Mouse (Mus musculus) thymus, adult 2 months (tissue): ENCODE data around the gene Grik1. TPM values are rescaled to one million over a fixed set of nuclear protein-coding genes. Genes with fewer than 3 reads are reported as not detected.

Source experiments
- DNase-seq: peaks from one replicate; pipeline ENCODE4 v3.0.0; 2021
- H3K27ac ChIP-seq: fragments of 200-500 bp; 2 replicates; pipeline ENCODE4 v1.5.1; 2012; ENCODE audit warnings: low read length, control low read depth; ENCODE audit not compliant: control insufficient read depth, insufficient read depth
- H3K27me3 ChIP-seq: fragments of 200-500 bp; 2 replicates; pipeline ENCODE4 v1.6.1; 2012; ENCODE audit warnings: mild to moderate bottlenecking, low read length, moderate library complexity, mixed read lengths; ENCODE audit not compliant: control insufficient read depth, insufficient read depth
- H3K36me3 ChIP-seq: fragments of 200-500 bp; 2 replicates; pipeline ENCODE4 v1.6.1; 2012; ENCODE audit warnings: mild to moderate bottlenecking, low read length, moderate library complexity; ENCODE audit not compliant: control insufficient read depth, insufficient read depth
- H3K4me1 ChIP-seq: fragments of 200-500 bp; replicated peaks from 2 replicates; pipeline ENCODE4 v1.6.1; 2012; ENCODE audit warnings: low read length; ENCODE audit not compliant: control insufficient read depth, insufficient read depth
- H3K4me3 ChIP-seq: fragments of 200-500 bp; 2 replicates; pipeline ENCODE4 v1.5.1; 2012; ENCODE audit warnings: mild to moderate bottlenecking, low read length, control low read depth, moderate library complexity; ENCODE audit not compliant: control insufficient read depth, insufficient read depth
- CTCF ChIP-seq: fragments of 200-500 bp; IDR thresholded peaks from 2 replicates; pipeline ENCODE4 v1.5.1; 2012; ENCODE audit warnings: mild to moderate bottlenecking, control low read depth, low read length, moderate library complexity, borderline replicate concordance; ENCODE audit not compliant: control insufficient read depth, poor library complexity, insufficient read depth; ENCODE audit errors: extremely low read depth
- POLR2A ChIP-seq: fragments of 200-500 bp; IDR thresholded peaks from 2 replicates; pipeline ENCODE4 v1.6.1; 2012; ENCODE audit warnings: mild to moderate bottlenecking, low read length, control low read depth, moderate library complexity; ENCODE audit not compliant: control insufficient read depth, poor library complexity, insufficient read depth; ENCODE audit errors: extremely low read depth
- WGBS: fragments of 180-500 bp; shearing (Covaris S2); methylation state at CpG from one replicate; pipeline ENCODE4 v1.1.7; 2018; 5-methylcytosine and 5-hydroxymethylcytosine counted together
- polyA plus RNA-seq: library from polyadenylated mRNA; depleted of rRNA; stranded (reverse); fragments of >200 nt; gene quantifications from 2 replicates; pipeline ENCODE4 v1.2.3, GENCODE M21; 2012; rRNA removed

Grik1 gene
- polyA plus RNA-seq = 0.04 and 0.11 TPM in 2 replicates

- TF ChIP-seq POLR2A (no peak), CTCF (no peak)
- no peak within 1 kb of the TSS for H3K27ac ChIP-seq
- H3K27me3 ChIP-seq = no peaks in the 10 kb centered on the region
- no peak for DNase-seq
- no peaks in the 10 kb centered on the region for H3K36me3 ChIP-seq
- no peak within 1 kb of the TSS for H3K4me3 ChIP-seq
- 7% methylated on average over 27 of the region's 27 CpGs for WGBS
- no peaks in the 10 kb centered on the region for H3K4me1 ChIP-seq
These were observed at the start of gene Grik1 for GRCm38 (mm10) chr16:88290132-88290772. Grik1 (minus strand) TSS chr16:88290265.

DNA sequence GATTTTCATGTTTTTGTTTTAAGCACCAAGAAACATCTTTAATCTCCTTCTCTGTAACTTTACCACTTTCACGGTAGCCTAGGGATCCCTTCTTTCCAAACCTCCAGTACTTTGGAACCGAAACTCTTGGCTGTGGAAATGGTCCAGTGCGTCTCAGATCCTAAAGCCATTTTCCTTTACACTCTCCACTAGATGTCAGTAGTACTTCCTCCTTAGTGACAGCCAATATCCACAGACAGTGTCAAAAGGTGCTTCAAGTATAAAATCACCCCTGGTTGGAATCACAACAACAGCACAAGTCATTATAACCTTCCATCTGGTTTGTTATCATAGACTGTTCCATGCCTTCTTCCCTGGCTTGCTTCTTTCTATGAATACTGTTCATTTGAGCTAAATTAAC is 4.1 kb upstream of the Grik1 start:
- H3K36me3 ChIP-seq = no peaks in the 10 kb centered on the region
- no peak overlapping the region for H3K4me3 ChIP-seq
- no peaks in the 10 kb centered on the region for H3K27me3 ChIP-seq
- DNase-seq = no peak
- no peak overlapping the region for H3K27ac ChIP-seq
- WGBS = 57% methylated on average over 3 of the region's 3 CpGs
- no peak for TF ChIP-seq CTCF
- TF ChIP-seq POLR2A = no peak
- H3K4me1 ChIP-seq = no peaks in the 10 kb centered on the region

GRCm38 (mm10) chr16:88289421-88290081 is 514 bp downstream of the Grik1 start:
- no peaks in the 10 kb centered on the region for H3K4me1 ChIP-seq
- no peak for DNase-seq
- no peaks in the 10 kb centered on the region for H3K27me3 ChIP-seq
- TF ChIP-seq POLR2A = no peak
- TF ChIP-seq CTCF = no peak
- 9% methylated on average over 40 of the region's 40 CpGs for WGBS
- H3K4me3 ChIP-seq = no peak overlapping the region
- no peak overlapping the region for H3K27ac ChIP-seq
- no peaks in the 10 kb centered on the region for H3K36me3 ChIP-seq

GRCm38 (mm10) chr16:88258407-88258806 is 31.7 kb downstream of the Grik1 start:
- no peaks in the 10 kb centered on the region for H3K4me1 ChIP-seq
- no peaks in the 10 kb centered on the region for H3K27me3 ChIP-seq
- DNase-seq = no peak
- H3K36me3 ChIP-seq = no peaks in the 10 kb centered on the region
- H3K27ac ChIP-seq = no peak overlapping the region
- no peak overlapping the region for H3K4me3 ChIP-seq
- WGBS = 94% methylated on average over 4 of the region's 4 CpGs
- no peak for TF ChIP-seq CTCF
- TF ChIP-seq POLR2A = no peak

DNA sequence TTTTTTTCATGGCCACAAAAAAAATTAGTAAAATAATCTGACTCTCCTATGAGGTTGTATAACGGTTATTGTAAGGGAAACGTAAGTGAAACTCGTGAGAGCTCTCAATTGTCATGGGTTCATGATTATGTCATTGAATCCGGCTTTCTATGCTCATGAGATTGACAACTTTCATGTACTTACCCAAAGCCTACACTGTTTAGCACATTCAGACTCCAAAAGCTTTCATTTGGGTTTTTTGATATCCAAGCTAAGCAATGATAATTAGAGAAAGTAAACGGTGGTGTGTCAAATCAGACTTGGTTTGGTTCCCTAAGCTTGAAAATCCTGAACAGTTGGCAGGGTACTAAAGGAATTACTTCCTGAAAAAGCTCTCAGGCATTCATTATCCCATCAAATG is 33.0 kb downstream of the Grik1 start:
- WGBS = 88% methylated on average over 5 of the region's 5 CpGs
- no peaks in the 10 kb centered on the region for H3K36me3 ChIP-seq
- H3K4me1 ChIP-seq = no peaks in the 10 kb centered on the region
- no peak for DNase-seq
- no peak overlapping the region for H3K4me3 ChIP-seq
- H3K27me3 ChIP-seq = no peaks in the 10 kb centered on the region
- no peak overlapping the region for H3K27ac ChIP-seq
- TF ChIP-seq CTCF (no peak), POLR2A (no peak)

DNA sequence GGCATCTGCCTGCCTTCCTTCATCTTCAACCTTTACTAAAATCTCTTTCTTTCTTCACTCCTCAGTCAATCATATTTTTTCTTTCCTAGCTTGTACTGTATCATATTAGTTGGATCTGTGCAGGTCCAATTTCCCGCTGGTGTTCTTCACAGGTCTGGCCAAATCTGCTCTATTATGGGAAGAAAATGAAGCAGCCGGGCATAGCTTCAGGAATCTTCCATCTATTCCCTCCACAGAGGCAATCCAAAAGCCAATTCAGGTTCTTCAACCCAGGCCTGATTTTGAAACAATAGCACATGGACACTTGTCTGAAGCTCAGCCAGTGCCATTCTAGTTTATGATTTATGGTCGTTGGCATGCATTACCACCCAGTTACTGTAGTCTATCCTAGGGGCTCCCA is 34.0 kb downstream of the Grik1 start:
- WGBS = 92% methylated on average over 3 of the region's 3 CpGs
- H3K36me3 ChIP-seq = no peaks in the 10 kb centered on the region
- no peak for TF ChIP-seq POLR2A
- TF ChIP-seq CTCF = no peak
- H3K4me3 ChIP-seq = no peak overlapping the region
- no peaks in the 10 kb centered on the region for H3K27me3 ChIP-seq
- no peak overlapping the region for H3K27ac ChIP-seq
- H3K4me1 ChIP-seq = no peaks in the 10 kb centered on the region
- no peak for DNase-seq
